Mouse (Mus musculus): Measurements from ENCODE around the gene Fgfr2. TPM values are rescaled to one million over a fixed set of nuclear protein-coding genes. Genes with fewer than 3 reads are reported as not detected.

Fgfr2 gene
- polyA plus RNA-seq, 1 experiment from 2014 or later: 92.0 TPM

DNA sequence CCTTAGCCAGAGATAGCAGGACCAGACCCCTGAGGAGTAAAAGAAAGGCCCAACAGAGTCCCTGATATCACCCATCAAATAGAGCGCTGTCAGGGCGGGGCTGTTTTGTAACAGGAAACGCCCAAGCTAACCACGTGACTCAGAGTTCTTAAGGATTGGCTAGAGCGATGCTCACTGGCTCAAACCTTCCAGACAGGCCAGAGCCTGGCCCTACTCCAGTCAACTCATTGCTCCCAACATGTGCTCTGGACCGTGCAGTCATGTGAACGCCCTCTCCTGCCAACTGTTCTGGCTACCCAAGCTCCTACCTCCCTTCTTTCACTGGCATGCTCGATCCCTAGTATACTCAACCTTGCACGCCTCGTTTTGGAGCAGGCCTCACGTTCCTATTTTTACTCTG, 399.2 kb downstream of the Fgfr2 start:
- 92% methylated on average over 11 of the region's 11 CpGs for WGBS
- ATAC-seq (ENCODE audit: low FRiP score) (no peak), DNase-seq (ENCODE audit: low spot score, missing footprints) (no peak)
- Histone ChIP-seq H3K27ac (ENCODE audit: low read depth, low read length) (no peak overlapping the region), H3K36me3 (ENCODE audit: control insufficient read depth, insufficient read depth, low read length) (no peaks in the 10 kb centered on the region), H3K9me3 (ENCODE audit: control insufficient read depth, low read length) (no peaks in the 10 kb centered on the region), H3K9ac (ENCODE audit: low read length) (no peak overlapping the region), H3K4me1 (ENCODE audit: control insufficient read depth, insufficient read depth, low read length) (peaks cover 4% of the 10 kb centered on the region), H3K27me3 (ENCODE audit: control insufficient read depth, insufficient read depth, low read length) (no peaks in the 10 kb centered on the region), H3K4me2 (no peak overlapping the region), H3K4me3 (ENCODE audit: low read depth, low read length) (no peak overlapping the region)

DNA sequence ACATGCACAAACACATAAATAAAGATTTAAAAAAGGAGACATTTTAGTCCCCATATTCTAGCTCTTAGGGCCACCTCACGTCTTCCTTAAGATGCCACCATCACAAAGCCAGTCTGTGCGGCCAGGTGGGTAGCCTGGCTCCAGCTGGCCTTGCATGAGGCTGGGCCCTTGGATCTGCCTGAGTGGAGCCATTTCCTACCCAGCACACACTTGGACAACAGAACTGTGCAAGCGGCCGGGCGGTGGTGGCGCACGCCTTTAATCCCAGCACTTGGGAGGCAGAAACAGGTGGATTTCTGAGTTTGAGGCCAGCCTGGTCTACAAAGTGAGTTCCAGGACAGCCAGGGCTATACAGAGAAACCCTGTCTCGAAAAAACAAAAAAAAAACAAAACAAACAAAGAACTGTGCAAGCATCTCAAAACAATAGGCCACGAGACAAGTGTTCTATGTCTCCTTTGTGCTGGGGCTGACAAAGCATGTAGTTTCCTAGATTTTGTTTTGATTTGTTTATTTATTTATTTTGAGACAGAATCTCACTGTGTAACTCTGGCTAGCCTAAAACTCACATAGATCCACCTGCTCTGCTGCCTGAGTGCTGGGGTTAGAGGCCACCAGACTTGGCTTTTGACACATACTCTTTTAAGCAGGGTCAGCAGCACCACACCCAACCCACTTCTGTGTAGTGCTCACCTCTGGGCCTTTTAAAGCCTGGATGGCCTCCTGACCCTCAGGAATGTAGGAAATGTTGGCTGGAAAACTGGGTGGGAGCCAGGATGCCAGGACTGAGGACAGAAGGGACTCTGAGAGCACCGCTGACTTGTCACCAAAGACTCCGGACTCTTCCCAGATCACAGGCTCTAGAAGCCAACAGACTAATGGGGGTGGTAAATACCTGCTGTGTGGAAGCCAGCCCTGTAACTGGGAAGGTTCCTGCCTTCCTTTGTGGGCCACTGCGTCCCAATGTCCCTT, 400.5 kb downstream of the Fgfr2 start:
- DNase-seq (ENCODE audit: low spot score, missing footprints): no peak
- Histone ChIP-seq H3K27me3 (ENCODE audit: control insufficient read depth, insufficient read depth, low read length) (no peaks in the 10 kb centered on the region), H3K4me1 (ENCODE audit: control insufficient read depth, insufficient read depth, low read length) (peaks cover 4% of the 10 kb centered on the region), H3K4me3 (ENCODE audit: low read depth, low read length) (no peak overlapping the region), H3K27ac (ENCODE audit: low read depth, low read length) (no peak overlapping the region), H3K4me2 (no peak overlapping the region), H3K36me3 (ENCODE audit: control insufficient read depth, insufficient read depth, low read length) (no peaks in the 10 kb centered on the region), H3K9me3 (ENCODE audit: control insufficient read depth, low read length) (no peaks in the 10 kb centered on the region), H3K9ac (ENCODE audit: low read length) (no peak overlapping the region)
- no peak for ATAC-seq (ENCODE audit: low FRiP score)
- WGBS: 90% methylated on average over 12 of the region's 12 CpGs

DNA sequence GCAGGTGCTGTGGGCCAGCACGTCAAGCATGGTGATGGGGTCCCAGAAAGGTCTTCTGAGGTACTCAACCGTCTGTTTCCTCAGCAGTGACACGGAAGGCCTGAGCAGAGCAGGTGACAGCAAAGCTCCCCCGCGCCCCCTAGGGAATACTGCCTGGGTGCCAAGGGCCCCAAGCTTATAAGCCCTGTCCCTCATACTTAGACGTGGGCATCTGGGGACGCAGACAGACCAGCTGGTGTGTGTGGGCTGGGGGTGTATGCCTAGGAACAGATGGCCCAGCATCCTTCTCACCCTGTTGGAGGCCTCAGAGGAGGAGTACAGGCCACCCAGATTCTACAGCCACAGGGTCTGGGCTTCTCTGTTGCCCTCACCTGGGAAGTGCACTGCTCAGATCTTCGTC, 402.6 kb downstream of the Fgfr2 start:
- Histone ChIP-seq H3K4me3 (ENCODE audit: low read depth, low read length) (no peak overlapping the region), H3K27ac (ENCODE audit: low read depth, low read length) (no peak overlapping the region), H3K4me1 (ENCODE audit: control insufficient read depth, insufficient read depth, low read length) (peaks cover 4% of the 10 kb centered on the region), H3K36me3 (ENCODE audit: control insufficient read depth, insufficient read depth, low read length) (no peaks in the 10 kb centered on the region), H3K9ac (ENCODE audit: low read length) (no peak overlapping the region), H3K9me3 (ENCODE audit: control insufficient read depth, low read length) (no peaks in the 10 kb centered on the region), H3K27me3 (ENCODE audit: control insufficient read depth, insufficient read depth, low read length) (no peaks in the 10 kb centered on the region), H3K4me2 (no peak overlapping the region)
- DNase-seq (ENCODE audit: low spot score, missing footprints): no peak
- 86% methylated on average over 8 of the region's 8 CpGs for WGBS
- ATAC-seq (ENCODE audit: low FRiP score): no peak

DNA sequence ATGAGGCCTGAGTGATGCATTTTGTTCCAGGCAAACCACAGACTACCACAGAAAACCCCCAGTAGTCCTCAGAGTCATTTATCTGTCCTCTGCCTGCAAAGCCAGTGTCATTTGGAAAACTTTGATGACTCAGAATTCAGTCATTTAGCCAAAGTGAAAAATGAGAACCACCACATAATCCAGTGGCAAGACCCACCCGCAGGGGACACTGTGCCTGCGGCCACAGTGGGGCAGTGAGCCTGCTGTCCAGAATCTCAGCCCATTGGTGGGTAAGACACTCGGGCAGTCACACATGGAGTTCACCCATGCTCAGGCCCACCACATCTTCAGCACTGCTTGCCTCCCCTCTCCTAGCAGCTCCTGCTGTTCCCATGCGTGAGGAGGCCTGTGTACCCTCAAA, 403.6 kb downstream of the Fgfr2 start:
- no peak for ATAC-seq (ENCODE audit: low FRiP score)

DNA sequence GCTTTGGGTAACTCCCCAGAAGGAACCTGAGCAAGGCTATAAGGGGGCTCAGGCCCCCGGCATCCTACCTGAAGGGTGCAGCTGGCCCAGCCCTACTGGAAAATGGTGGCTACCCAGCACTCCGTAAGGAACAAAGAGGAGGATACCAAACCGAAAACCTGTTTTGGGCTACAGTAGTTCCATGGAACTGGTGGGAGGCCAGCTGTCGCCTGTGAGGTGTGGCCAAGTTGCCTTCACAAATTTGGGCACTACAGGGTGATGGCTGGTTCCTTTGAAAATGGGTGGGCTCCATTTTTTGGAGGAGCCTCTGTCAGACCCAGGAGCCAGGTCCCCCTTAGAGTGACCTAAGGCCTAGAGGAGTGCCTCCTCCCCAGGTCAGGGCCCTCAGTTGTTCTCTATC, 407.9 kb downstream of the Fgfr2 start:
- ATAC-seq (ENCODE audit: low FRiP score): no peak
- no peaks in the 10 kb centered on the region for H3K9me3 ChIP-seq (ENCODE audit: control insufficient read depth, low read length)
- H3K27ac ChIP-seq (ENCODE audit: low read depth, low read length): no peak overlapping the region
- peaks cover 4% of the 10 kb centered on the region; the same call in 1 of the 2 replicates for H3K36me3 ChIP-seq (ENCODE audit: control insufficient read depth, insufficient read depth, low read length)
- WGBS: 91% methylated on average over 4 of the region's 4 CpGs
- no peak for DNase-seq (ENCODE audit: low spot score, missing footprints)
- no peak overlapping the region for H3K4me2 ChIP-seq
- no peak overlapping the region for H3K4me3 ChIP-seq (ENCODE audit: low read depth, low read length)
- H3K9ac ChIP-seq (ENCODE audit: low read length): no peak overlapping the region
- no peaks in the 10 kb centered on the region for H3K27me3 ChIP-seq (ENCODE audit: control insufficient read depth, insufficient read depth, low read length)
- no peaks in the 10 kb centered on the region; the same call in 1 of the 2 replicates for H3K4me1 ChIP-seq (ENCODE audit: control insufficient read depth, insufficient read depth, low read length)

More for the DNA sequence above, 403.6 kb downstream of the Fgfr2 start:
- no peaks in the 10 kb centered on the region for H3K9me3 ChIP-seq (ENCODE audit: control insufficient read depth, low read length)
- no peak for DNase-seq (ENCODE audit: low spot score, missing footprints)
- H3K9ac ChIP-seq (ENCODE audit: low read length): no peak overlapping the region
- no peak overlapping the region for H3K27ac ChIP-seq (ENCODE audit: low read depth, low read length)
- H3K4me3 ChIP-seq (ENCODE audit: low read depth, low read length): no peak overlapping the region
- H3K4me2 ChIP-seq: no peak overlapping the region
- peaks cover 4% of the 10 kb centered on the region for H3K4me1 ChIP-seq (ENCODE audit: control insufficient read depth, insufficient read depth, low read length)
- 92% methylated on average over 4 of the region's 4 CpGs for WGBS
- H3K36me3 ChIP-seq (ENCODE audit: control insufficient read depth, insufficient read depth, low read length): peaks cover 4% of the 10 kb centered on the region; the same call in 1 of the 2 replicates
- no peaks in the 10 kb centered on the region for H3K27me3 ChIP-seq (ENCODE audit: control insufficient read depth, insufficient read depth, low read length)

DNA sequence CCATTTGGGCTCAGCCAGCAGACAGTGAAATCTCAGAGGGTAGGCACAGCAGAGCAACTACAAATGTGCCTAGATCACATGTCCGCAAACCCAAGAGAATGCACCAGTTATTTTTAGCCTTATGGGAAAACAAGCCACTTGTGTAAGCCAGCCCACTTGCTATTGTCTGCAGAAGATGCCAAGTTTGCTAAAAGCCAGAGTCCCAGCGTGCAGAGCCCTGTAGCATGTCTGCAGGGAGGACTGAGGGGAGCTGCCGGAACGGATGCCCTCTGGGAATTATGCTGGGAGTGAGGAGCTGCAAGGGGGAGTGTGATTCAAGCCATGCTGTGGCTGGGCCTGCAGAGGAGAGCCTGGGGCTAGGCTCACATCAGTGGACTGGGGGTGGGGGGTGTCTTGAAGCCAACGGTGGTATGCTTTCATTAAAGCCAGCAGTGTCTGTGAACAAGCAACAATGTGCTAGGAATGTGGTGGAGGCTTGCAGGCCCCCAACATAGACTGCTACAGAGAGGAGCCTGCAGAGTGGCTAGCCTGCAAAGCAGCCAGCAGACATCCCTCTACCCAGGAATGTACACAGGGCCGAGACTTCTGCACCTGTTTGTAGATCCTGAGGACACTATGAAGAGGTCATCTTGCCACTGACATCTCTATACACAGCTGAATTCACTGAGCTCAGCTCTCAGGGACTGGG, 408.8 kb downstream of the Fgfr2 start:
- H3K4me1 ChIP-seq (ENCODE audit: control insufficient read depth, insufficient read depth, low read length): no peaks in the 10 kb centered on the region; the same call in 1 of the 2 replicates
- no peaks in the 10 kb centered on the region for H3K27me3 ChIP-seq (ENCODE audit: control insufficient read depth, insufficient read depth, low read length)
- H3K36me3 ChIP-seq (ENCODE audit: control insufficient read depth, insufficient read depth, low read length): peaks cover 4% of the 10 kb centered on the region; the same call in 1 of the 2 replicates
- H3K9me3 ChIP-seq (ENCODE audit: control insufficient read depth, low read length): no peaks in the 10 kb centered on the region
- 0 out of 2 replicates have a peak, but pooled peaks have one; percentile 6 for ATAC-seq (ENCODE audit: low FRiP score)
- DNase-seq (ENCODE audit: low spot score, missing footprints): no peak
- 59% methylated on average over 6 of the region's 6 CpGs for WGBS
- no peak overlapping the region for H3K4me3 ChIP-seq (ENCODE audit: low read depth, low read length)
- no peak overlapping the region for H3K4me2 ChIP-seq
- H3K9ac ChIP-seq (ENCODE audit: low read length): no peak overlapping the region
- no peak overlapping the region for H3K27ac ChIP-seq (ENCODE audit: low read depth, low read length)

DNA sequence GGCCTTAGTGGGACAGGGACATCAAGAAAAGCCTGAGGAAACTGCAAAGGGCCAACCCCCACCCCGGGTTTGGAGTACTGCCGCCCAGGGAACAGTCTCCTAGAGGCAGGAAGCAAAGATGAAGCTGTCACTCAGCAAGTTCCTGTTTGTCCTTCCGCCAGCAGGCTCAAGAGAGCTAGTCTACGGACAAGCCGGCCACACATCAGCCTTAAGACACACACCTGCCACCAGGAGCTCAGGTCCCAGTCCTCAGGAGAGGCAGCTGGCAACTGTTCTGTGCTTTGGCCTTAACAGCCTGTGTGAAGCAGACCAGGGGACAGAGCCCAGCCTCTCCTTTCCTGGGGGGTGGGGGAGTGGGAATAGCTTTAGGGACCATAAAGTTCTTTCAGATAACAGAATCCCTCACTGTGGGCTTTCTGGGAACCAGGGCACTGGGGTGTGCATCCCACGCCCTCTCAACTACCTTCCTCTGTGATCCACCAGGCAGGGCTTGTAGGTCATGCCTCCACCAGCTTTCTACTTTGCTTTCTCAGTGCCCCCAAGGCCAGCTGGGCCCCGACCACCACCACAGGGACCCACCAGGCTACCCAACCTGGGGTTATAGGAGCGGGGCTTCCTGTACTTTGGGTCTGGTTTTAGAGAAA, 409.5 kb downstream of the Fgfr2 start:
- 77% methylated on average over 8 of the region's 8 CpGs for WGBS
- Histone ChIP-seq H3K4me3 (ENCODE audit: low read depth, low read length) (no peak overlapping the region), H3K4me1 (ENCODE audit: control insufficient read depth, insufficient read depth, low read length) (no peaks in the 10 kb centered on the region; the same call in 1 of the 2 replicates), H3K4me2 (no peak overlapping the region), H3K9me3 (ENCODE audit: control insufficient read depth, low read length) (no peaks in the 10 kb centered on the region), H3K27me3 (ENCODE audit: control insufficient read depth, insufficient read depth, low read length) (no peaks in the 10 kb centered on the region), H3K9ac (ENCODE audit: low read length) (no peak overlapping the region), H3K27ac (ENCODE audit: low read depth, low read length) (no peak overlapping the region), H3K36me3 (ENCODE audit: control insufficient read depth, insufficient read depth, low read length) (peaks cover 4% of the 10 kb centered on the region; the same call in 1 of the 2 replicates)
- ATAC-seq (ENCODE audit: low FRiP score) (no peak), DNase-seq (ENCODE audit: low spot score, missing footprints) (no peak)

DNA sequence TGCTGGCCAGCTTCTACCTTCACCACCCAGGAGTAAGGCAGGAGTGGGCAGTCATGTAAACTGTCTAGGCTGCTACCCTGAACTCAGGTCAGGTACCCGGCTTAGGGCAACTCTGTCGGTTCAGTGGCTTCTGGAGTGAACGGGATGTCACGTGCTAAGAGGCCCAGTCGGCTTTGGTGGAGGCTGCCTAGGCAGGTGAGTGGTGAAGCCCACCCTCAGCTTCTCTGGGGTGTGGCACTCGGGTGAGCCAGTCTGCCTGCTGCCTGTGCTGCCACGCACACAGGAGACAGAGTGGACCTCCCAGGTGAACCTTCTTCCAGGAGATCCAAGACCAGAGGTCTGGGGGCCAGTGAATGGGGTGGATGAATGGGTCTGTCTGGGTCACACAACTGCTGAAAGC, 410.2 kb downstream of the Fgfr2 start:
- Histone ChIP-seq H3K27ac (ENCODE audit: low read depth, low read length) (no peak overlapping the region), H3K4me2 (no peak overlapping the region), H3K9me3 (ENCODE audit: control insufficient read depth, low read length) (no peaks in the 10 kb centered on the region), H3K27me3 (ENCODE audit: control insufficient read depth, insufficient read depth, low read length) (no peaks in the 10 kb centered on the region), H3K36me3 (ENCODE audit: control insufficient read depth, insufficient read depth, low read length) (peaks cover 4% of the 10 kb centered on the region; the same call in 1 of the 2 replicates), H3K4me3 (ENCODE audit: low read depth, low read length) (no peak overlapping the region), H3K4me1 (ENCODE audit: control insufficient read depth, insufficient read depth, low read length) (no peaks in the 10 kb centered on the region; the same call in 1 of the 2 replicates), H3K9ac (ENCODE audit: low read length) (no peak overlapping the region)
- ATAC-seq (ENCODE audit: low FRiP score): no peak
- DNase-seq (ENCODE audit: low spot score, missing footprints): no peak
- WGBS: 87% methylated on average over 7 of the region's 7 CpGs
